Mouse (Mus musculus): ENCODE measurements around the gene Thbs2. TPM values are rescaled to one million over a fixed set of nuclear protein-coding genes. Genes with fewer than 3 reads are reported as not detected.

The Thbs2 gene
- total and polyA plus RNA-seq, 2 experiments from 2014 or later, result 2.9 to 10.3 TPM

GRCm38 (mm10) chr17:14698188-14698587 lies 4.2 kb upstream of the Thbs2 start:
- no peaks in the 10 kb centered on the region for H3K9me3 ChIP-seq (ENCODE audit: low read length)
- no peak overlapping the region for H3K9ac ChIP-seq
- TF ChIP-seq CTCF (IDR thresholded peaks at IDR 0.05; ENCODE audit: low read depth), result peak; percentile 15; the same call in 1 of the 2 replicates
- no peak for ATAC-seq
- H3K4me2 ChIP-seq (ENCODE audit: low read depth), result no peak overlapping the region
- H3K27me3 ChIP-seq (ENCODE audit: insufficient read depth, low read length), result no peaks in the 10 kb centered on the region
- no peaks in the 10 kb centered on the region for H3K36me3 ChIP-seq (ENCODE audit: insufficient read depth)
- no peak overlapping the region for H3K4me3 ChIP-seq (ENCODE audit: low read depth, low read length)
- no peak for DNase-seq
- H3K4me1 ChIP-seq (ENCODE audit: insufficient read depth), result 0 out of 2 replicates have a peak, but pooled peaks cover 10% of the 10 kb centered on the region
- 54% methylated on average over 6 of the region's 6 CpGs for WGBS
- H3K27ac ChIP-seq (ENCODE audit: low read depth, low read length), result no peak overlapping the region

GRCm38 (mm10) chr17:14697096-14697495 lies 3.1 kb upstream of the Thbs2 start:
- WGBS, result 81% methylated on average over 6 of the region's 6 CpGs
- TF ChIP-seq CTCF (IDR thresholded peaks at IDR 0.05; ENCODE audit: low read depth), result no peak
- ATAC-seq (no peak), DNase-seq (no peak)
- Histone ChIP-seq H3K36me3 (ENCODE audit: insufficient read depth) (no peaks in the 10 kb centered on the region), H3K27ac (ENCODE audit: low read depth, low read length) (no peak overlapping the region), H3K27me3 (ENCODE audit: insufficient read depth, low read length) (no peaks in the 10 kb centered on the region), H3K4me3 (ENCODE audit: low read depth, low read length) (no peak overlapping the region), H3K9ac (no peak overlapping the region), H3K4me1 (ENCODE audit: insufficient read depth) (0 out of 2 replicates have a peak, but pooled peaks cover 10% of the 10 kb centered on the region), H3K4me2 (ENCODE audit: low read depth) (no peak overlapping the region), H3K9me3 (ENCODE audit: low read length) (no peaks in the 10 kb centered on the region)

- 82% methylated on average over 6 of the region's 6 CpGs for WGBS
- Histone ChIP-seq H3K4me2 (ENCODE audit: low read depth) (no peak overlapping the region), H3K9me3 (ENCODE audit: low read length) (no peaks in the 10 kb centered on the region), H3K27ac (ENCODE audit: low read depth, low read length) (no peak overlapping the region), H3K4me1 (ENCODE audit: insufficient read depth) (0 out of 2 replicates have a peak, but pooled peaks cover 10% of the 10 kb centered on the region), H3K27me3 (ENCODE audit: insufficient read depth, low read length) (no peaks in the 10 kb centered on the region), H3K4me3 (ENCODE audit: low read depth, low read length) (no peak overlapping the region), H3K36me3 (ENCODE audit: insufficient read depth) (no peaks in the 10 kb centered on the region), H3K9ac (no peak overlapping the region)
- ATAC-seq, result no peak
- no peak for TF ChIP-seq CTCF (IDR thresholded peaks at IDR 0.05; ENCODE audit: low read depth)
- no peak for DNase-seq
Observed at GRCm38 (mm10) chr17:14696281-14696795, 2.3 kb upstream of the Thbs2 start.

GRCm38 (mm10) chr17:14693048-14693993 lies 714 bp downstream of the Thbs2 start:
- Histone ChIP-seq H3K27ac (ENCODE audit: low read depth, low read length) (no peak overlapping the region), H3K4me1 (ENCODE audit: insufficient read depth) (0 out of 2 replicates have a peak, but pooled peaks cover 10% of the 10 kb centered on the region), H3K9ac (peak overlapping the region; percentile 25; the same call in 1 of the 2 replicates), H3K27me3 (ENCODE audit: insufficient read depth, low read length) (no peaks in the 10 kb centered on the region), H3K9me3 (ENCODE audit: low read length) (no peaks in the 10 kb centered on the region), H3K4me2 (ENCODE audit: low read depth) (peak overlapping the region; percentile 43), H3K4me3 (ENCODE audit: low read depth, low read length) (peak overlapping the region; percentile 20; the same call in 1 of the 2 replicates), H3K36me3 (ENCODE audit: insufficient read depth) (no peaks in the 10 kb centered on the region)
- DNase-seq, result no peak
- 4% methylated on average over 9 of the region's 9 CpGs for WGBS
- ATAC-seq, result no peak
- no peak for TF ChIP-seq CTCF (IDR thresholded peaks at IDR 0.05; ENCODE audit: low read depth)

GRCm38 (mm10) chr17:14691901-14692300 lies 2.1 kb downstream of the Thbs2 start:
- ATAC-seq (no peak), DNase-seq (no peak)
- no peak for TF ChIP-seq CTCF (IDR thresholded peaks at IDR 0.05; ENCODE audit: low read depth)
- WGBS, result 63% methylated on average over 6 of the region's 6 CpGs
- H3K4me2 ChIP-seq (ENCODE audit: low read depth), result no peak overlapping the region
- no peak overlapping the region for H3K27ac ChIP-seq (ENCODE audit: low read depth, low read length)
- no peak overlapping the region for H3K9ac ChIP-seq
- no peaks in the 10 kb centered on the region for H3K9me3 ChIP-seq (ENCODE audit: low read length)
- H3K4me3 ChIP-seq (ENCODE audit: low read depth, low read length), result no peak overlapping the region
- no peaks in the 10 kb centered on the region for H3K27me3 ChIP-seq (ENCODE audit: insufficient read depth, low read length)
- H3K36me3 ChIP-seq (ENCODE audit: insufficient read depth), result no peaks in the 10 kb centered on the region
- 0 out of 2 replicates have a peak, but pooled peaks cover 10% of the 10 kb centered on the region for H3K4me1 ChIP-seq (ENCODE audit: insufficient read depth)

- ATAC-seq (no peak), DNase-seq (no peak)
- H3K9ac ChIP-seq, result no peak overlapping the region
- H3K9me3 ChIP-seq (ENCODE audit: low read length), result no peaks in the 10 kb centered on the region
- no peak overlapping the region for H3K27ac ChIP-seq (ENCODE audit: low read depth, low read length)
- no peaks in the 10 kb centered on the region for H3K36me3 ChIP-seq (ENCODE audit: insufficient read depth)
- 52% methylated on average over 4 of the region's 4 CpGs for WGBS
- H3K4me3 ChIP-seq (ENCODE audit: low read depth, low read length), result no peak overlapping the region
- no peak overlapping the region for H3K4me2 ChIP-seq (ENCODE audit: low read depth)
- no peaks in the 10 kb centered on the region for H3K27me3 ChIP-seq (ENCODE audit: insufficient read depth, low read length)
- 0 out of 2 replicates have a peak, but pooled peaks cover 10% of the 10 kb centered on the region for H3K4me1 ChIP-seq (ENCODE audit: insufficient read depth)
- no peak for TF ChIP-seq CTCF (IDR thresholded peaks at IDR 0.05; ENCODE audit: low read depth)
Observed at GRCm38 (mm10) chr17:14691197-14691596, 2.8 kb downstream of the Thbs2 start.

- no peak for DNase-seq
- no peak for ATAC-seq
- 95% methylated on average over 7 of the region's 7 CpGs for WGBS
- Histone ChIP-seq H3K36me3 (ENCODE audit: insufficient read depth) (no peaks in the 10 kb centered on the region), H3K9me3 (ENCODE audit: low read length) (no peaks in the 10 kb centered on the region), H3K27me3 (ENCODE audit: insufficient read depth, low read length) (no peaks in the 10 kb centered on the region), H3K4me3 (ENCODE audit: low read depth, low read length) (no peak overlapping the region), H3K27ac (ENCODE audit: low read depth, low read length) (no peak overlapping the region), H3K4me1 (ENCODE audit: insufficient read depth) (no peaks in the 10 kb centered on the region), H3K9ac (no peak overlapping the region), H3K4me2 (ENCODE audit: low read depth) (no peak overlapping the region)
- no peak for TF ChIP-seq CTCF (IDR thresholded peaks at IDR 0.05; ENCODE audit: low read depth)
Observed at GRCm38 (mm10) chr17:14682836-14683235, 11.2 kb downstream of the Thbs2 start.

All from forebrain, postnatal 0 days (tissue).